Mouse (Mus musculus): Measurements from ENCODE around the gene Ushbp1.

- no peak for TF ChIP-seq CTCF (conservative IDR thresholded peaks at IDR 0.05; ENCODE audit: insufficient read depth, insufficient read length, low read depth, low read length)
- no peak for TF ChIP-seq POLR2A (IDR thresholded peaks at IDR 0.05; ENCODE audit: low read depth, low read length)
Measured at GRCm38 (mm10) chr8:71408231-71408630, 12.6 kb upstream of the Ushbp1 start.

Measured in kidney, adult 2 months (tissue).